Comparison of ENCODE assay signal across 26 mouse cellular contexts in genomic region chr5:134459096-134459495, GRCm38 (mm10). TPM values are rescaled to one million over a fixed set of nuclear protein-coding genes. Genes with fewer than 3 reads are reported as not detected.
A peak's percentile ranks its signal among the peaks of the same experiment; 100 is the strongest.
DNase-seq lines count a peak whose midpoint lies in the region; ATAC-seq and TF ChIP-seq lines count a peak whose summit lies in the region.
"Had no signal": no experiment of that assay in that cellular context is flagged by ENCODE, and none has a peak within 500 bp of the region (broad histone marks: within the 10 kb centered on the region; RNA-seq: fewer than 3 reads in every experiment).

No protein-coding gene starts in this region.

- no peak overlapping the region for H3K4me3 ChIP-seq in intestine, postnatal 0 days (ENCODE audit: low read depth, low read length)
- no peak overlapping the region for H3K4me3 ChIP-seq in intestine, embryonic 15.5 days (replicated peaks)
- H3K4me3 ChIP-seq in midbrain, embryonic 11.5 days (ENCODE audit: low read depth, low read length): no peak overlapping the region
- no peak overlapping the region for H3K4me3 ChIP-seq in midbrain, embryonic 16.5 days (ENCODE audit: low read depth, low read length)
- H3K4me3 ChIP-seq in stomach, postnatal 0 days (ENCODE audit: low read depth, low read length): no peak overlapping the region
- H3K4me3 ChIP-seq in lung, postnatal 0 days (ENCODE audit: low read depth, low read length): no peak overlapping the region
- H3K4me3 ChIP-seq: embryonic facial prominence, embryonic 12.5 days; embryonic facial prominence, embryonic 15.5 days; heart, embryonic 10.5 days; hindbrain, embryonic 13.5 days had no signal

- H3K9me3 ChIP-seq in intestine, postnatal 0 days (ENCODE audit: control insufficient read depth): no peaks in the 10 kb centered on the region
- H3K9me3 ChIP-seq in intestine, embryonic 15.5 days: no peaks in the 10 kb centered on the region
- no peaks in the 10 kb centered on the region for H3K9me3 ChIP-seq in midbrain, embryonic 11.5 days (ENCODE audit: control insufficient read depth, low read length)
- H3K9me3 ChIP-seq in midbrain, embryonic 16.5 days (replicated peaks; ENCODE audit: control insufficient read depth, low read length, poor library complexity, severe bottlenecking): no peaks in the 10 kb centered on the region
- no peaks in the 10 kb centered on the region for H3K9me3 ChIP-seq in stomach, postnatal 0 days (ENCODE audit: control insufficient read depth, low read length)
- no peaks in the 10 kb centered on the region for H3K9me3 ChIP-seq in lung, postnatal 0 days (ENCODE audit: low read length)
- H3K9me3 ChIP-seq: embryonic facial prominence, embryonic 12.5 days; embryonic facial prominence, embryonic 15.5 days; G1E; heart, embryonic 10.5 days; hindbrain, embryonic 13.5 days had no signal

- H3K4me1 ChIP-seq in intestine, postnatal 0 days (replicated peaks; ENCODE audit: control insufficient read depth, insufficient read depth, low read length): 0 out of 2 replicates have a peak, but pooled peaks cover 4% of the 10 kb centered on the region
- H3K4me1 ChIP-seq in intestine, embryonic 15.5 days (replicated peaks): peaks cover 12% of the 10 kb centered on the region
- H3K4me1 ChIP-seq in midbrain, embryonic 11.5 days (ENCODE audit: control insufficient read depth, insufficient read depth, low read length): peaks cover 10% of the 10 kb centered on the region
- peaks cover 12% of the 10 kb centered on the region for H3K4me1 ChIP-seq in midbrain, embryonic 16.5 days (ENCODE audit: control insufficient read depth, insufficient read depth, low read length)
- H3K4me1 ChIP-seq in stomach, postnatal 0 days (replicated peaks; ENCODE audit: control insufficient read depth, insufficient read depth): no peaks in the 10 kb centered on the region
- H3K4me1 ChIP-seq in lung, postnatal 0 days (ENCODE audit: insufficient read depth, low read depth, low read length): peaks cover 5% of the 10 kb centered on the region

- H3K36me3 ChIP-seq in intestine, postnatal 0 days (ENCODE audit: control insufficient read depth, insufficient read depth): no peaks in the 10 kb centered on the region
- no peaks in the 10 kb centered on the region for H3K36me3 ChIP-seq in intestine, embryonic 15.5 days
- H3K36me3 ChIP-seq in midbrain, embryonic 11.5 days (ENCODE audit: control insufficient read depth, insufficient read depth, low read length): no peaks in the 10 kb centered on the region
- H3K36me3 ChIP-seq in midbrain, embryonic 16.5 days (ENCODE audit: control insufficient read depth, insufficient read depth, low read length): no peaks in the 10 kb centered on the region
- H3K36me3 ChIP-seq in stomach, postnatal 0 days (ENCODE audit: control insufficient read depth, insufficient read depth, low read length): no peaks in the 10 kb centered on the region
- H3K36me3 ChIP-seq in lung, postnatal 0 days (ENCODE audit: insufficient read depth, low read length): no peaks in the 10 kb centered on the region
- H3K36me3 ChIP-seq: embryonic facial prominence, embryonic 12.5 days; embryonic facial prominence, embryonic 15.5 days; G1E; heart, embryonic 10.5 days; hindbrain, embryonic 13.5 days had no signal

- peak; percentile 27; the same call in 1 of the 2 replicates for TF ChIP-seq CTCF in intestine, postnatal 0 days (IDR thresholded peaks at IDR 0.05; ENCODE audit: low read depth)
- TF ChIP-seq CTCF in stomach, postnatal 0 days (IDR thresholded peaks at IDR 0.05; ENCODE audit: low read depth): peak; percentile 17; the same call in 1 of the 2 replicates
- no peak for TF ChIP-seq CTCF in lung, postnatal 0 days (IDR thresholded peaks at IDR 0.05)

- H3K4me2 ChIP-seq in intestine, postnatal 0 days (replicated peaks; ENCODE audit: low read depth): no peak overlapping the region
- H3K4me2 ChIP-seq in intestine, embryonic 15.5 days (replicated peaks): no peak overlapping the region
- H3K4me2 ChIP-seq in midbrain, embryonic 11.5 days: no peak overlapping the region
- H3K4me2 ChIP-seq in midbrain, embryonic 16.5 days (ENCODE audit: low read length): no peak overlapping the region
- no peak overlapping the region for H3K4me2 ChIP-seq in stomach, postnatal 0 days (replicated peaks; ENCODE audit: low read depth)
- no peak overlapping the region for H3K4me2 ChIP-seq in lung, postnatal 0 days (replicated peaks; ENCODE audit: low read depth, low read length)
- H3K4me2 ChIP-seq: embryonic facial prominence, embryonic 12.5 days; embryonic facial prominence, embryonic 15.5 days; hindbrain, embryonic 13.5 days had no signal

- no peak overlapping the region for H3K27ac ChIP-seq in intestine, postnatal 0 days (ENCODE audit: low read depth, low read length)
- H3K27ac ChIP-seq in intestine, embryonic 15.5 days: no peak overlapping the region
- no peak overlapping the region for H3K27ac ChIP-seq in midbrain, embryonic 11.5 days (ENCODE audit: low read depth, low read length)
- H3K27ac ChIP-seq in midbrain, embryonic 16.5 days (ENCODE audit: low read length): no peak overlapping the region
- no peak overlapping the region for H3K27ac ChIP-seq in stomach, postnatal 0 days (replicated peaks)
- H3K27ac ChIP-seq in lung, postnatal 0 days (ENCODE audit: low read length): no peak overlapping the region
- H3K27ac ChIP-seq: embryonic facial prominence, embryonic 12.5 days; embryonic facial prominence, embryonic 15.5 days; heart, embryonic 10.5 days; hindbrain, embryonic 13.5 days had no signal

- no peak for TF ChIP-seq EP300 in stomach, postnatal 0 days (optimal IDR thresholded peaks at IDR 0.05)
- no peak for TF ChIP-seq EP300 in lung, postnatal 0 days (IDR thresholded peaks at IDR 0.05)

- 87% methylated on average over 7 of the region's 7 CpGs for WGBS in intestine, postnatal 0 days
- 80% methylated on average over 7 of the region's 7 CpGs for WGBS in intestine, embryonic 15.5 days
- 91% methylated on average over 7 of the region's 7 CpGs for WGBS in midbrain, embryonic 11.5 days
- WGBS in midbrain, embryonic 16.5 days: 89% methylated on average over 7 of the region's 7 CpGs
- 84% methylated on average over 7 of the region's 7 CpGs for WGBS in stomach, postnatal 0 days
- 80% methylated on average over 7 of the region's 7 CpGs for WGBS in lung, postnatal 0 days

- ATAC-seq in intestine, postnatal 0 days: no peak
- no peak for ATAC-seq in intestine, embryonic 15.5 days
- ATAC-seq in midbrain, embryonic 11.5 days (ENCODE audit: low FRiP score): no peak
- no peak for ATAC-seq in midbrain, embryonic 16.5 days
- no peak for ATAC-seq in stomach, postnatal 0 days (ENCODE audit: low FRiP score, low TSS enrichment)
- ATAC-seq in lung, postnatal 0 days: no peak
- ATAC-seq: forebrain, embryonic 14.5 days; forebrain, postnatal 0 days; hindbrain, embryonic 16.5 days; inflammation-experienced regulatory T-cells, adult 6 months; Patski had no signal

- DNase-seq in heart, adult 11 months: peak; percentile 67
- no peak for DNase-seq in heart, adult 8-10 months (ENCODE audit: low spot score)
- peak; percentile 56 for DNase-seq in midbrain, embryonic 11.5 days (ENCODE audit: low spot score, missing footprints)
- DNase-seq in stomach, postnatal 0 days (ENCODE audit: low spot score): no peak
- no peak for DNase-seq in lung, postnatal 0 days (ENCODE audit: low spot score)
- DNase-seq: adrenal gland, postnatal 36 days; B cell, adult 2 months; cerebellum, adult 11 months; cerebellum, adult 2 months; cerebellum, adult 9-11 months; cerebellum, postnatal 25 days; forebrain, postnatal 0 days; gastrocnemius, postnatal 36 days had no signal

- H3K27me3 ChIP-seq in intestine, postnatal 0 days (replicated peaks; ENCODE audit: control insufficient read depth, insufficient read depth, low read length): no peaks in the 10 kb centered on the region
- H3K27me3 ChIP-seq in intestine, embryonic 15.5 days (replicated peaks): no peaks in the 10 kb centered on the region
- no peaks in the 10 kb centered on the region for H3K27me3 ChIP-seq in midbrain, embryonic 11.5 days (ENCODE audit: control insufficient read depth, insufficient read depth, low read length)
- no peaks in the 10 kb centered on the region for H3K27me3 ChIP-seq in midbrain, embryonic 16.5 days (ENCODE audit: control insufficient read depth, insufficient read depth, low read depth, low read length)
- H3K27me3 ChIP-seq in stomach, postnatal 0 days (ENCODE audit: control insufficient read depth, insufficient read depth, low read length): no peaks in the 10 kb centered on the region
- H3K27me3 ChIP-seq in lung, postnatal 0 days (replicated peaks; ENCODE audit: insufficient read depth, low read length): no peaks in the 10 kb centered on the region
- H3K27me3 ChIP-seq: CH12.LX; embryonic facial prominence, embryonic 12.5 days; embryonic facial prominence, embryonic 15.5 days; hindbrain, embryonic 13.5 days; Patski had no signal

- no peak overlapping the region for H3K9ac ChIP-seq in intestine, postnatal 0 days (ENCODE audit: low read depth, low read length)
- no peak overlapping the region for H3K9ac ChIP-seq in intestine, embryonic 15.5 days
- H3K9ac ChIP-seq in midbrain, embryonic 11.5 days (ENCODE audit: low read length): no peak overlapping the region
- no peak overlapping the region for H3K9ac ChIP-seq in midbrain, embryonic 16.5 days (ENCODE audit: low read depth, low read length)
- no peak overlapping the region for H3K9ac ChIP-seq in stomach, postnatal 0 days (ENCODE audit: low read length)
- no peak overlapping the region for H3K9ac ChIP-seq in lung, postnatal 0 days (replicated peaks; ENCODE audit: low read depth)
- H3K9ac ChIP-seq: embryonic facial prominence, embryonic 12.5 days; embryonic facial prominence, embryonic 15.5 days; forebrain, postnatal 0 days; hindbrain, embryonic 13.5 days had no signal

RNA-seq across cellular contexts. Expression of gene Gtf2ird1, which starts 2.6 kb away (rescaled TPM):
- 10 to 100 TPM; 20.9 to 28.3 (median 24.5) TPM for total RNA-seq in heart, adult 8-10 months (2022)
- polyA plus RNA-seq in intestine, postnatal 0 days (2015; fragmentation: Nextera tagmentation; extraction: Ambion mirVana): 42.8 and 46.8 TPM in 2 replicates
- polyA plus RNA-seq in intestine, embryonic 15.5 days (2015; fragmentation: Nextera tagmentation; extraction: Ambion mirVana): 81.6 and 84.4 TPM in 2 replicates
- 86.5 and 88.1 TPM in 2 replicates for polyA plus RNA-seq in midbrain, embryonic 11.5 days (2014; fragmentation: Nextera tagmentation; extraction: Ambion mirVana)
- 74.3 and 81.5 TPM in 2 replicates for polyA plus RNA-seq in midbrain, embryonic 16.5 days (2015; fragmentation: Nextera tagmentation; extraction: Ambion mirVana)
- polyA plus RNA-seq in stomach, postnatal 0 days (2015; fragmentation: Nextera tagmentation; extraction: Ambion mirVana): 42.4 and 47.0 TPM in 2 replicates
- polyA plus RNA-seq in lung, postnatal 0 days (2015; fragmentation: Nextera tagmentation; extraction: Ambion mirVana): 31.9 and 36.1 TPM in 2 replicates

Comparison
In these comparisons a context has a peak if more than half of its experiments do, and no peak if none do; other contexts are left out.
1. DNase-seq: peak in heart, adult 11 months (single experiment) and midbrain, embryonic 11.5 days (single experiment); none in heart, adult 8-10 months (single experiment), stomach, postnatal 0 days (single experiment) and lung, postnatal 0 days (single experiment).